Mouse (Mus musculus) thymus, postnatal 14 days (tissue): ENCODE data around the gene Pigv.

Experiments
- DNase-seq: peaks from one replicate; pipeline ENCODE4 v3.0.0; 2021

Pigv gene

DNA sequence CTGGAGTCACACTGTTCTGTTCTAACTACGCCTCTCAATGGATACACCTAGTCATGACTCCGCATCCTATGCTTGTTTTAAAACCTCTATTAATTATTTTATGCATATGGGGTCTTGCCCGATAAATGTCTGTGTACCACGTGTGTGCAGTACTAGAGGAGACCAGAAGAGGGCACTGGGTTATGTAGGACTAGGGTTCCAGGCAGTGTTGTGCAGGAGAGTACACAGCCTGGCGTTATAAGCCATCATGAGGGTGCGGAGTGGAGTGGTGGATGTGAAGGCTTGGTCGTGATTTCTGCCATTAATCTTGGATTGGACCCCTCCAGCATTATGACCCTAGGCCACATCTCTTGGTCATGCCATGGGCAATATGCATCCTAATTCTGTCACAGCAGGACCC, 60.0 kb downstream of the Pigv start:
- no peak for DNase-seq

DNA sequence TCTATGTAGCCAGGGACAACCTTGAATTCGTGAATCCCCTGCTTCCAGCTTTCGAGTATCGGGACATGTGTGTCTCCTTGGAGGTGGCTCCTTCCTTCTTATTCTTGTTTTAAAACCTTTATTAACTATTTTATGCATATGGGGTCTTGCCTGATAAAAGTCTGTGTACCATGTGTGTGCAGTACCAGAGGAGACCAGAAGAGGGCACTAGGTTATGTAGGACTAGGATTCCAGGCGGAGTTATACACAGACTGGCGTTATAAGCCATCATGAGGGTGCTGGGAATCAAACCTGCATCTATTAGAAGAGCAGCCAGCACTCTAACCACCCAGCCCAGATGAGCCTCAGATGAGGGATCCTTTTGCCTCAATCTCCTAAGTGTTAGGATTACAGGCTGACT, 60.6 kb downstream of the Pigv start:
- no peak for DNase-seq
